Mouse (Mus musculus) hindbrain, embryonic 14.5 days (tissue): ENCODE results near the gene Aldh1a2. TPM values are rescaled to one million over a fixed set of nuclear protein-coding genes. Genes with fewer than 3 reads are reported as not detected.

Experiments
- ATAC-seq: fragments of 200-750 bp; cut with Nextera tagmentation; 2 replicates; pipeline ENCODE4 v1.8.0; 2017; ENCODE audit warnings: moderate number of reproducible peaks, mild to moderate bottlenecking, moderate TSS enrichment, moderate library complexity; ENCODE audit not compliant: low FRiP score
- DNase-seq: peaks from one replicate; pipeline ENCODE4 v3.0.0-alpha.2; 2015; ENCODE audit warnings: low spot score
- H3K27ac ChIP-seq: fragments of 300-500 bp; sonication (generic); 2 replicates; pipeline ENCODE4 v1.5.1; 2014; ENCODE audit warnings: mild to moderate bottlenecking, moderate library complexity
- H3K27me3 ChIP-seq: fragments of 300-500 bp; sonication (generic); 2 replicates; pipeline ENCODE4 v1.6.1; 2014; ENCODE audit warnings: mild to moderate bottlenecking, low read length, mixed read lengths; ENCODE audit not compliant: control insufficient read depth, insufficient read depth
- H3K36me3 ChIP-seq: fragments of 300-500 bp; sonication (generic); replicated peaks from 2 replicates; pipeline ENCODE4 v1.6.1; 2014; ENCODE audit not compliant: control insufficient read depth, insufficient read depth
- H3K4me1 ChIP-seq: fragments of 300-500 bp; sonication (generic); replicated peaks from 2 replicates; pipeline ENCODE4 v1.6.1; 2014; ENCODE audit warnings: antibody characterized with exemption, low read length, mixed read lengths; ENCODE audit not compliant: control insufficient read depth, insufficient read depth
- H3K4me2 ChIP-seq: fragments of 300-500 bp; sonication (generic); replicated peaks from 2 replicates; pipeline ENCODE4 v1.6.1; 2014; ENCODE audit warnings: mild to moderate bottlenecking, moderate library complexity
- H3K4me3 ChIP-seq: fragments of 300-500 bp; sonication (generic); replicated peaks from 2 replicates; pipeline ENCODE4 v1.5.1; 2014; ENCODE audit warnings: mild to moderate bottlenecking, low read length
- H3K9ac ChIP-seq: fragments of 300-500 bp; sonication (generic); 2 replicates; pipeline ENCODE4 v1.6.1; 2014
- H3K9me3 ChIP-seq: fragments of 300-500 bp; sonication (generic); 2 replicates; pipeline ENCODE4 v1.6.1; 2016; ENCODE audit warnings: low read length; ENCODE audit not compliant: control insufficient read depth
- WGBS: fragments of 180-500 bp; shearing (Covaris S2); extraction: QIAGEN DNeasy Blood & Tissue Kit; methylation state at CpG from one replicate; pipeline ENCODE4 v1.1.7; 2014; 5-methylcytosine and 5-hydroxymethylcytosine counted together
- polyA plus RNA-seq: library from polyadenylated mRNA; unstranded; fragments of >200 nt; fragmentation: Nextera tagmentation; extraction: Ambion mirVana; gene quantifications from 2 replicates; pipeline ENCODE4 v1.2.1, GENCODE M21; 2014

Gene Aldh1a2
- polyA plus RNA-seq, 1 experiment from 2014 or later, result 52.8 TPM

GRCm38 (mm10) chr9:71210870-71211269 is 4.7 kb upstream of the Aldh1a2 start:
- 8% methylated on average over 2 of the region's 2 CpGs for WGBS
- H3K27ac ChIP-seq, result no peak overlapping the region
- ATAC-seq (no peak), DNase-seq (peak; percentile 65)
- no peak overlapping the region for H3K4me3 ChIP-seq
- H3K36me3 ChIP-seq, result no peaks in the 10 kb centered on the region
- H3K9ac ChIP-seq, result no peak overlapping the region
- H3K4me2 ChIP-seq, result no peak overlapping the region
- no peaks in the 10 kb centered on the region for H3K9me3 ChIP-seq
- peaks cover 37% of the 10 kb centered on the region for H3K27me3 ChIP-seq
- peaks cover 8% of the 10 kb centered on the region; the same call in 1 of the 2 replicates for H3K4me1 ChIP-seq

GRCm38 (mm10) chr9:71213636-71214035 is 2.0 kb upstream of the Aldh1a2 start:
- DNase-seq, result no peak
- Histone ChIP-seq H3K4me1 (peaks cover 13% of the 10 kb centered on the region; the same call in 1 of the 2 replicates), H3K4me2 (no peak overlapping the region), H3K36me3 (no peaks in the 10 kb centered on the region), H3K9me3 (no peaks in the 10 kb centered on the region), H3K4me3 (no peak overlapping the region), H3K27ac (no peak overlapping the region), H3K9ac (no peak overlapping the region), H3K27me3 (peaks cover 55% of the 10 kb centered on the region)
- 45% methylated on average over 4 of the region's 4 CpGs for WGBS
- ATAC-seq, result no peak

- no peaks in the 10 kb centered on the region for H3K36me3 ChIP-seq
- no peak for ATAC-seq
- peak overlapping the region; percentile 53 for H3K4me2 ChIP-seq
- WGBS, result under 1% methylated on average over 57 of the region's 57 CpGs
- H3K27me3 ChIP-seq, result peaks cover 65% of the 10 kb centered on the region
- H3K9me3 ChIP-seq, result no peaks in the 10 kb centered on the region
- H3K27ac ChIP-seq, result no peak overlapping the region
- DNase-seq, result peak; percentile 55
- peaks cover 13% of the 10 kb centered on the region; the same call in 1 of the 2 replicates for H3K4me1 ChIP-seq
- peak overlapping the region; percentile 37 for H3K4me3 ChIP-seq
- H3K9ac ChIP-seq, result no peak overlapping the region
Observed at GRCm38 (mm10) chr9:71216036-71216995, 727 bp downstream of the Aldh1a2 start.

GRCm38 (mm10) chr9:71216996-71217792 is 1.6 kb downstream of the Aldh1a2 start:
- peaks cover 65% of the 10 kb centered on the region for H3K27me3 ChIP-seq
- DNase-seq, result peak; percentile 57

GRCm38 (mm10) chr9:71217793-71218095 is 2.2 kb downstream of the Aldh1a2 start:
- H3K4me1 ChIP-seq, result peaks cover 13% of the 10 kb centered on the region; the same call in 1 of the 2 replicates
- H3K36me3 ChIP-seq, result no peaks in the 10 kb centered on the region
- WGBS, result 18% methylated on average over 5 of the region's 5 CpGs
- no peak overlapping the region for H3K27ac ChIP-seq
- H3K9me3 ChIP-seq, result no peaks in the 10 kb centered on the region
- no peak overlapping the region for H3K4me2 ChIP-seq
- no peak for ATAC-seq
- H3K9ac ChIP-seq, result no peak overlapping the region
- no peak overlapping the region for H3K4me3 ChIP-seq
- H3K27me3 ChIP-seq, result peaks cover 65% of the 10 kb centered on the region
- DNase-seq, result peak; percentile 44

More at GRCm38 (mm10) chr9:71216996-71217792, 1.6 kb downstream of the Aldh1a2 start:
- H3K9ac ChIP-seq, result no peak overlapping the region
- ATAC-seq, result no peak
- peak overlapping the region; percentile 37; the same call in 1 of the 2 replicates for H3K4me3 ChIP-seq
- H3K36me3 ChIP-seq, result no peaks in the 10 kb centered on the region
- 2% methylated on average over 20 of the region's 20 CpGs for WGBS
- H3K9me3 ChIP-seq, result no peaks in the 10 kb centered on the region
- H3K4me1 ChIP-seq, result peaks cover 13% of the 10 kb centered on the region; the same call in 1 of the 2 replicates
- H3K27ac ChIP-seq, result no peak overlapping the region
- H3K4me2 ChIP-seq, result no peak overlapping the region

GRCm38 (mm10) chr9:71219161-71219560 is 3.6 kb downstream of the Aldh1a2 start:
- ATAC-seq (no peak), DNase-seq (no peak)
- peaks cover 13% of the 10 kb centered on the region; the same call in 1 of the 2 replicates for H3K4me1 ChIP-seq
- H3K4me2 ChIP-seq, result no peak overlapping the region
- no peaks in the 10 kb centered on the region for H3K9me3 ChIP-seq
- WGBS, result 69% methylated on average over 4 of the region's 4 CpGs
- peaks cover 51% of the 10 kb centered on the region for H3K27me3 ChIP-seq
- no peak overlapping the region for H3K27ac ChIP-seq
- no peaks in the 10 kb centered on the region for H3K36me3 ChIP-seq
- H3K9ac ChIP-seq, result no peak overlapping the region
- H3K4me3 ChIP-seq, result no peak overlapping the region

GRCm38 (mm10) chr9:71220401-71220800 is 4.8 kb downstream of the Aldh1a2 start:
- Histone ChIP-seq H3K36me3 (no peaks in the 10 kb centered on the region), H3K4me2 (no peak overlapping the region), H3K27me3 (peaks cover 39% of the 10 kb centered on the region), H3K4me1 (peaks cover 10% of the 10 kb centered on the region; the same call in 1 of the 2 replicates), H3K9ac (no peak overlapping the region), H3K4me3 (no peak overlapping the region), H3K9me3 (no peaks in the 10 kb centered on the region), H3K27ac (no peak overlapping the region)
- DNase-seq (no peak), ATAC-seq (no peak)
- WGBS, result 67% methylated on average over 2 of the region's 2 CpGs

- no peak overlapping the region for H3K4me3 ChIP-seq
- DNase-seq (no peak), ATAC-seq (no peak)
- H3K27ac ChIP-seq, result no peak overlapping the region
- H3K27me3 ChIP-seq, result peaks cover 10% of the 10 kb centered on the region
- H3K4me1 ChIP-seq, result no peaks in the 10 kb centered on the region
- WGBS, result 36% methylated on average over 10 of the region's 10 CpGs
- no peaks in the 10 kb centered on the region for H3K9me3 ChIP-seq
- H3K9ac ChIP-seq, result no peak overlapping the region
- no peaks in the 10 kb centered on the region for H3K36me3 ChIP-seq
- H3K4me2 ChIP-seq, result no peak overlapping the region
Observed at GRCm38 (mm10) chr9:71227226-71227970, 11.8 kb downstream of the Aldh1a2 start.
